Mouse (Mus musculus) C2C12 (cell line): Measurements from ENCODE around the gene Tor1aip2.

ENCODE experiments used
- CEBPB ChIP-seq: IDR thresholded peaks from one replicate; pipeline ENCODE4 v1.6.1; 2011; ENCODE audit warnings: low read depth, mild to moderate bottlenecking, control low read depth, moderate library complexity
- CTCF ChIP-seq: IDR thresholded peaks from one replicate; pipeline ENCODE4 v1.5.1; 2011; ENCODE audit not compliant: control insufficient read depth, insufficient read depth, insufficient read length
- MAX ChIP-seq: IDR thresholded peaks from one replicate; pipeline ENCODE4 v1.6.1; 2011; ENCODE audit warnings: mild to moderate bottlenecking, control low read depth
- MYOG ChIP-seq: IDR thresholded peaks from one replicate; pipeline ENCODE4 v1.6.1; 2011; ENCODE audit not compliant: control insufficient read depth, insufficient read length; ENCODE audit errors: extremely low read depth
- USF1 ChIP-seq: IDR thresholded peaks from one replicate; pipeline ENCODE4 v1.6.1; 2011; ENCODE audit warnings: low read depth, mild to moderate bottlenecking, control low read depth, moderate library complexity

DNA sequence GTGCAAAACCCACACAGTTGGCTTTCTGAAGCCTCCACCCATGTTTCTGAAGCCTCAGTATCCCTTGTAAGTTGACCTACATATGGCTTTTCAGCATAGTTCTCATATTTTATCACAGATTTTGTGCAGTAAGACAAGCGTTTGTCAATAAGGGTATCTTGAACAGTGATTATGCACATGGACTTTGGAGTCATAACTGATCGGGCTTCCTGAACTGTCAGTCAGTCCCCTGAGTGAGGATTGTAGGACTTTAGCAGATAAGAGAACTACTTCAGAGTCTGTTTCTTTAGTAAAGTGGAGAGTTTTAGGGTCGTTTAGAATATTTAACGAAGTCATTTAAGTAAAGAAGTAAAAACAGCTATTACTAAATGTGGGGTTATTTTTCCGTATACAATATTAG is 7.3 kb downstream of the Tor1aip2 start:
- TF ChIP-seq CTCF (no peak), MYOG (no peak), CEBPB (no peak), USF1 (no peak), MAX (no peak)
